Mouse (Mus musculus) liver, postnatal 0 days (tissue): ENCODE measurements at regions not wholly inside any gene's neighbourhood (a gene's known extent, or its start where the extent isn't known, plus 50 kb on each side); places are given as distances from the start of the nearest gene placed in this dataset.

ENCODE experiments used
- ATAC-seq: fragments of 200-750 bp; cut with Nextera tagmentation; 2 replicates; pipeline ENCODE4 v1.8.0; 2017; ENCODE audit warnings: mild to moderate bottlenecking, moderate library complexity
- DNase-seq: peaks from one replicate; pipeline ENCODE4 v3.0.0-alpha.2; 2016
- H3K27ac ChIP-seq: fragments of 300-500 bp; sonication (generic); 2 replicates; pipeline ENCODE4 v1.5.1; 2014; ENCODE audit warnings: antibody characterized with exemption, moderate library complexity, mild to moderate bottlenecking, low read depth
- H3K27me3 ChIP-seq: fragments of 300-500 bp; sonication (generic); 2 replicates; pipeline ENCODE4 v1.6.1; 2014; ENCODE audit warnings: low read length, control low read depth, mixed read lengths; ENCODE audit not compliant: insufficient read depth
- H3K36me3 ChIP-seq: fragments of 300-500 bp; sonication (generic); replicated peaks from 2 replicates; pipeline ENCODE4 v1.6.1; 2014; ENCODE audit warnings: mild to moderate bottlenecking, control low read depth, low read length, moderate library complexity, mixed read lengths; ENCODE audit not compliant: insufficient read depth
- H3K4me1 ChIP-seq: fragments of 300-500 bp; sonication (generic); 2 replicates; pipeline ENCODE4 v1.6.1; 2014; ENCODE audit warnings: antibody characterized with exemption, mild to moderate bottlenecking, control low read depth; ENCODE audit not compliant: insufficient read depth
- H3K4me2 ChIP-seq: fragments of 300-500 bp; sonication (generic); 2 replicates; pipeline ENCODE4 v1.6.1; 2014; ENCODE audit warnings: low read depth, mild to moderate bottlenecking, low read length, moderate library complexity, mixed read lengths
- H3K4me3 ChIP-seq: fragments of 300-500 bp; sonication (generic); 2 replicates; pipeline ENCODE4 v1.5.1; 2014; ENCODE audit warnings: low read depth, low read length
- H3K9ac ChIP-seq: fragments of 300-500 bp; sonication (generic); replicated peaks from 2 replicates; pipeline ENCODE4 v1.6.1; 2014; ENCODE audit warnings: mild to moderate bottlenecking, moderate library complexity
- H3K9me3 ChIP-seq: fragments of 300-500 bp; sonication (generic); 2 replicates; pipeline ENCODE4 v1.6.1; 2016; ENCODE audit warnings: mild to moderate bottlenecking, control low read depth, low read length, mixed read lengths
- CTCF ChIP-seq: sonication (generic); IDR thresholded peaks from 2 replicates; pipeline ENCODE4 v1.5.1; 2016; ENCODE audit warnings: antibody characterized with exemption, low read depth
- EP300 ChIP-seq: IDR thresholded peaks from 2 replicates; pipeline ENCODE4 v1.6.1; 2016; ENCODE audit warnings: antibody characterized with exemption, low read depth, mild to moderate bottlenecking
- WGBS: fragments of 180-500 bp; shearing (Covaris S2); extraction: QIAGEN DNeasy Blood & Tissue Kit; methylation state at CpG from one replicate; pipeline ENCODE4 v1.1.7; 2014; ENCODE audit not compliant: insufficient replicate concordance; 5-methylcytosine and 5-hydroxymethylcytosine counted together

DNA sequence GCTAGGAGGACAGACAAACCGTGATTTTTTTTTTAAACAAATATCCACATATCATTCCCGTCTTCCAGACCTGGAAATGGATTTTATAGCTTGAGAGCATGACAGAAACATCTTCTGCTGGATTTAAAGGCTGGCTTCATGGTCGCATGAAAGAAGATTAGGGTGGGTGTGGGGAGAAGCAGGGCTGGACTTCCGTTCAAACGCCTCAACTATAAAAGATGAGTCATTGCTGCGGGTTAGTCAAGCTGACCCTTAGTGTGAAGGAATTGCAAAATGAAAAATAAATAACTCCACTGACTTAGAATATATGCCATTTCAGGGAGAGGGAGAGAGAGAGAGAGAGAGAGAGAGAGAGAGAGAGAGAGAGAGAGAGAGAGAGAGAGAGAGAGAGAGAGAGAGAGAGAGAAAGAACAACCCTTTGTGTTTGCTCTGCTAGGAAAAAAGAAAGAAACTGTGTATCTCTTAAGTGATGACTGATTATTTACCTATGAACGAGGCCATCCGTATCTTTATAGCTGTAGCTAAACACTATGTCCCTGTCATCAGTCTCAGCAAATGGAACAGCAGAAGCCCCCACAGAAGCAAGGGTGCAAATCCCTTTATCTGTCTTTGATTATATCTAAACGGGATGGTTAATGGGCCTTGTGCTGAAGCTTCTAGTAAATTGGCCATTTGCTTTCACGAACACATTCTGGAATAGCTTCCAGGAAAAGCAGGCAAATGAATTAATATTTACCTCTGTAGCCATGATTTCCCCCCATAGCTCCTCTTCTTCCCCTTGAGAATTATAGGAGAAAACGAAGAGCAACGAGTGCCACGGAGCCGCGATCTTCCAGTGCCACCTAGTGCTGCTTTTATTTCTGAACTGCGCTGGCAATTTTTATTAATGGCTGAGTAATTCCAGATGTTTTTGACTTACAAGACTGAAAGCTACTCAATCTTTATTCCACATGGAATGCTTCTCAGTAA, 199.4 kb upstream of the Tacr3 start:
- Histone ChIP-seq H3K27me3 (no peaks in the 10 kb centered on the region), H3K36me3 (no peaks in the 10 kb centered on the region), H3K4me3 (no peak overlapping the region), H3K27ac (no peak overlapping the region), H3K4me1 (no peaks in the 10 kb centered on the region), H3K4me2 (peak overlapping the region; percentile 6; the same call in 1 of the 2 replicates), H3K9ac (no peak overlapping the region), H3K9me3 (no peaks in the 10 kb centered on the region)
- DNase-seq (peak; percentile 15), ATAC-seq (no peak)
- 28% methylated on average over 16 of the region's 16 CpGs for WGBS
- no peak for TF ChIP-seq EP300
- peak; percentile 59 for TF ChIP-seq CTCF

- Histone ChIP-seq H3K9me3 (no peaks in the 10 kb centered on the region), H3K4me2 (no peak overlapping the region), H3K4me1 (no peaks in the 10 kb centered on the region), H3K36me3 (no peaks in the 10 kb centered on the region), H3K27me3 (no peaks in the 10 kb centered on the region), H3K27ac (no peak overlapping the region), H3K9ac (no peak overlapping the region), H3K4me3 (no peak overlapping the region)
- TF ChIP-seq CTCF (no peak), EP300 (no peak)
- 55% methylated on average over 9 of the region's 9 CpGs for WGBS
- DNase-seq (no peak), ATAC-seq (no peak)
These were observed 198.7 kb upstream of the Tacr3 start for GRCm38 (mm10) chr3:134630135-134630516.

DNA sequence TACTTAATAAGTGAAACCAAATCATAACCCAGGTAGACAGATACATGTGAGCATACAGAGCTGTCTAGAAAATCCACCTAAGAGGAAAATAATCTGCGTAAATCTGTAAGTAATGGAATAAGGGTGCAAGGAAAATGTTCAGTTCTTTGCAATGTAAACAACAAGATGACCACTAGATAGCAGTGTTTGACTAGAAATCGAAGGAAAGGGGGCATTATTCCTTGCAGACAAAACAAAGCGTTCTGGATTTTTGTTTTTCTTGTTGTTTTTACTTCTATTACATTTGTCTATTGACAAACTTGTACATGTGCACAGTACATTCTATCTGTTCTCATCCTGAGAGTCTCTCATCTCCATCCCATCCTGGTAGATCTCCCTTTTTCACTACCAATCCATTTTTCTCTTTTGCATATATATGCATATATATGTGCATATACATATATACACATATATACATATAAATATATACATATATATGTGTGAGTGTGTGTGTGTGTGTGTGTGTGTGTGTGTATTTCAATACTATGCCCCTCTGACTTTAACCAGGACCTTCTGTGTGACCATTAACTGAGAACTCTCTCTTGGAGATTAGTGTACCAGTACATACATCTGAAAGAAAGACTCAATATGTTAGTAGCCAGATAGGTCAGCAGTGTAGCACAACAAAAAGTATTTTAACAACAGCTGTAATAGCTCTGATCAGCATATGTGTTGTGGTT, 179.9 kb upstream of the Tacr3 start:
- H3K36me3 ChIP-seq, result no peaks in the 10 kb centered on the region
- TF ChIP-seq CTCF (peak; percentile 50), EP300 (no peak)

GRCm38 (mm10) chr3:134654051-134654450, 174.8 kb upstream of the Tacr3 start:
- Histone ChIP-seq H3K9ac (no peak overlapping the region), H3K4me1 (no peaks in the 10 kb centered on the region), H3K36me3 (no peaks in the 10 kb centered on the region), H3K27ac (no peak overlapping the region), H3K4me2 (no peak overlapping the region), H3K27me3 (no peaks in the 10 kb centered on the region), H3K9me3 (no peaks in the 10 kb centered on the region), H3K4me3 (no peak overlapping the region)
- DNase-seq (no peak), ATAC-seq (no peak)
- TF ChIP-seq EP300, result no peak
- peak; percentile 26 for TF ChIP-seq CTCF
- 38% methylated on average over 4 of the region's 4 CpGs for WGBS

More for the DNA sequence above, 179.9 kb upstream of the Tacr3 start:
- Histone ChIP-seq H3K27me3 (no peaks in the 10 kb centered on the region), H3K9me3 (no peaks in the 10 kb centered on the region), H3K9ac (no peak overlapping the region), H3K4me1 (no peaks in the 10 kb centered on the region), H3K4me3 (no peak overlapping the region), H3K4me2 (no peak overlapping the region), H3K27ac (no peak overlapping the region)
- WGBS, result 44% methylated on average over 3 of the region's 3 CpGs
- DNase-seq, result no peak
- no peak for ATAC-seq

- no peak for TF ChIP-seq CTCF
- TF ChIP-seq EP300, result no peak
- no peak overlapping the region for H3K9ac ChIP-seq
These were observed 133.9 kb upstream of the Tacr3 start for GRCm38 (mm10) chr3:134694893-134695292.

GRCm38 (mm10) chr3:134718620-134719019, 110.2 kb upstream of the Tacr3 start:
- WGBS, result 21% methylated on average over 2 of the region's 2 CpGs
- ATAC-seq, result no peak
- H3K27ac ChIP-seq, result no peak overlapping the region
- no peaks in the 10 kb centered on the region for H3K4me1 ChIP-seq
- H3K9ac ChIP-seq, result no peak overlapping the region
- no peaks in the 10 kb centered on the region for H3K27me3 ChIP-seq
- DNase-seq, result no peak
- H3K9me3 ChIP-seq, result no peaks in the 10 kb centered on the region
- no peak overlapping the region for H3K4me2 ChIP-seq
- H3K36me3 ChIP-seq, result no peaks in the 10 kb centered on the region
- TF ChIP-seq CTCF (peak; percentile 38), EP300 (no peak)
- H3K4me3 ChIP-seq, result no peak overlapping the region

More at GRCm38 (mm10) chr3:134694893-134695292, 133.9 kb upstream of the Tacr3 start:
- 73% methylated on average over 2 of the region's 2 CpGs for WGBS
- ATAC-seq, result no peak
- Histone ChIP-seq H3K27me3 (no peaks in the 10 kb centered on the region), H3K9me3 (no peaks in the 10 kb centered on the region), H3K4me1 (no peaks in the 10 kb centered on the region), H3K27ac (no peak overlapping the region), H3K4me3 (no peak overlapping the region), H3K4me2 (no peak overlapping the region), H3K36me3 (no peaks in the 10 kb centered on the region)
- DNase-seq, result no peak
